Mouse (Mus musculus) ES-Bruce4 (cell line): ENCODE data around the gene Nxnl2. TPM values are rescaled to one million over a fixed set of nuclear protein-coding genes. Genes with fewer than 3 reads are reported as not detected.

Source experiments
- H3K27ac ChIP-seq: 2 replicates; pipeline ENCODE4 v1.5.1; 2012; ENCODE audit warnings: low read length, inconsistent platforms; ENCODE audit not compliant: insufficient read depth
- H3K27me3 ChIP-seq: 2 replicates; pipeline ENCODE4 v1.6.1; 2012; ENCODE audit warnings: mild to moderate bottlenecking, low read length, inconsistent platforms; ENCODE audit not compliant: control insufficient read depth, poor library complexity, insufficient read depth, severe bottlenecking
- H3K36me3 ChIP-seq: 2 replicates; pipeline ENCODE4 v1.6.1; 2012; ENCODE audit warnings: inconsistent platforms, mild to moderate bottlenecking, low read length, moderate library complexity; ENCODE audit not compliant: control insufficient read depth, poor library complexity, insufficient read depth, severe bottlenecking
- H3K4me1 ChIP-seq: one replicate; pipeline ENCODE4 v1.8.1; 2011; ENCODE audit warnings: low read length; ENCODE audit not compliant: control insufficient read depth, insufficient read depth
- H3K4me3 ChIP-seq: 2 replicates; pipeline ENCODE4 v1.5.1; 2011; ENCODE audit warnings: low read depth, mild to moderate bottlenecking, low read length
- H3K9ac ChIP-seq: 2 replicates; pipeline ENCODE4 v1.6.1; 2012; ENCODE audit warnings: low read depth, mild to moderate bottlenecking, inconsistent platforms; ENCODE audit not compliant: poor library complexity, severe bottlenecking
- H3K9me3 ChIP-seq: replicated peaks from 2 replicates; pipeline ENCODE4 v1.6.1; 2012; ENCODE audit warnings: mild to moderate bottlenecking, low read length, inconsistent platforms; ENCODE audit not compliant: control insufficient read depth, poor library complexity, insufficient read depth, severe bottlenecking
- CTCF ChIP-seq: IDR thresholded peaks from one replicate; pipeline ENCODE4 v1.8.1; 2011; ENCODE audit warnings: low read depth, low read length
- EP300 ChIP-seq: IDR thresholded peaks from 2 replicates; pipeline ENCODE4 v1.6.1; 2011; ENCODE audit warnings: low read depth, low read length; ENCODE audit not compliant: insufficient read depth
- POLR2A ChIP-seq: IDR thresholded peaks from one replicate; pipeline ENCODE4 v1.8.1; 2011; ENCODE audit warnings: low read length; ENCODE audit not compliant: insufficient read depth
- polyA plus RNA-seq: library from polyadenylated mRNA; stranded (reverse); fragments of >200 nt; gene quantifications from 2 replicates; pipeline ENCODE4 v1.2.4, GENCODE M21; 2011; ENCODE audit warnings: low read depth; ENCODE audit not compliant: missing spikeins, insufficient read depth, insufficient read length

Nxnl2 gene
- polyA plus RNA-seq, 1 experiment, result 2.6 TPM

DNA sequence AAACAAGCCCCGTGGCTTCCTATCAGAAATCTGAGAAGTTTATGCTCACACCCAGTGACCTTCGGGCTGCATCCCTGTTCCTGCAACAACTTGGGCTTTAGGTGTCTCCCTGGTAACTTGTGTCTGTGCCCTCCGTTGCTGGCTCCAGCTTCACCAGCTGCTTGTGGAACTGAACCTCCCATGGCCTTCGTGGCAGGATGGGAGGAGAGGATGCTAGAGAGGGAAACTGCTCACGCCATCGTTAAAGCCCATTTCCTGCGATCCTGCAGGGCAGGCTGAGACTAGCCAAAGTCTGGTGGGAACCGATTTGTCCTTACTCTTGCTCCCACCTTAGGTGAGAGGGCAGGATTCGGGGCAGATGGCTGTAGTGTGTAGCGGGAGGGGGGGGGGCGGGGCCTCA, 4.1 kb upstream of the Nxnl2 start:
- no peak for TF ChIP-seq POLR2A
- no peak for TF ChIP-seq CTCF
- TF ChIP-seq EP300, result no peak
- no peak overlapping the region for H3K27ac ChIP-seq

DNA sequence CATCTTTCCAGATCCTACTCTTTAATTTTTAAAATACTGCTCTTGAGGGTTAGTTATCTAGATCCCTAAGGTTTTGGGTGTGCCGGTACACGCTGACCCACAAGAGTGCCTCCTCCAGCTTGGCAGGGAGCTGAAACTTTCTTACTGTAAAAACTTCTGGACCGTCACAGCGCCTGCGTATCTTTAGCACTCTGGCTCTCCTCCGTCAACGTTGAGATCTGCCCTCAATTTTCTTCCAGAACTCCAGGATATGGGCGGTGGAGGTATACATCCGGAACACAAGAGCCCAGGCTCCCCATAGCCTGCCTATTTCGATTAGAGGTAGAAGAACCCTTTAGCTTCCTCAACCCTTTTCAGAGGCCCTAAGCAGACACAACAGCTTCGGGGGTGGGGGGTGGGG, 607 bp upstream of the Nxnl2 start:
- no peak for TF ChIP-seq EP300
- no peak for TF ChIP-seq POLR2A
- no peak for TF ChIP-seq CTCF
- H3K9me3 ChIP-seq, result no peaks in the 10 kb centered on the region
- H3K27ac ChIP-seq, result no peak overlapping the region
- peaks cover 2% of the 10 kb centered on the region for H3K4me1 ChIP-seq
- H3K27me3 ChIP-seq, result no peaks in the 10 kb centered on the region
- no peaks in the 10 kb centered on the region for H3K36me3 ChIP-seq
- H3K9ac ChIP-seq, result 0 out of 2 replicates have a peak overlapping the region, but pooled peaks have one; percentile 22
- H3K4me3 ChIP-seq, result peak overlapping the region; percentile 20; the same call in 1 of the 2 replicates

More for the DNA sequence above, 4.1 kb upstream of the Nxnl2 start:
- no peak overlapping the region for H3K9ac ChIP-seq
- no peak overlapping the region for H3K4me3 ChIP-seq
- no peaks in the 10 kb centered on the region for H3K27me3 ChIP-seq
- no peaks in the 10 kb centered on the region for H3K9me3 ChIP-seq
- H3K4me1 ChIP-seq, result peaks cover 2% of the 10 kb centered on the region
- no peaks in the 10 kb centered on the region for H3K36me3 ChIP-seq

DNA sequence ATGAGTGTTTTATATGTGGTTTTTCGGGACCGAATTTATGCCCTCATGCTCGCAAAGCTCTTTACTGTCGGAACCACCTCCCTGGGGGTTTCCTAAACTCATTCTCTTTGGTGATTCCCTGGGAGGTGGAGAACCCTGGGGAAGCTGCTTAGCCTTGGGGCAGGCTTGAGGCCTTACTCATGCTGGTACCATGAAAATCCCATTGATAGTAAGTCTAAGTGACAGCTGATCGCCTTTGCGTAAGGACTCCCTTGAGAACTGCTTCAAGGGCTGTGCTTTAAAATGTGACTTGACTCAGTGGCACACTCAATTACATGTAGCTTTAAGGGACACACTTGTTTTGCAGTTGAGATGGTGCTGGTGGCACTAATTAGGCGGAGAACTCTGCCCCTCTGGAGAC, 1.8 kb downstream of the Nxnl2 start:
- no peaks in the 10 kb centered on the region for H3K27me3 ChIP-seq

DNA sequence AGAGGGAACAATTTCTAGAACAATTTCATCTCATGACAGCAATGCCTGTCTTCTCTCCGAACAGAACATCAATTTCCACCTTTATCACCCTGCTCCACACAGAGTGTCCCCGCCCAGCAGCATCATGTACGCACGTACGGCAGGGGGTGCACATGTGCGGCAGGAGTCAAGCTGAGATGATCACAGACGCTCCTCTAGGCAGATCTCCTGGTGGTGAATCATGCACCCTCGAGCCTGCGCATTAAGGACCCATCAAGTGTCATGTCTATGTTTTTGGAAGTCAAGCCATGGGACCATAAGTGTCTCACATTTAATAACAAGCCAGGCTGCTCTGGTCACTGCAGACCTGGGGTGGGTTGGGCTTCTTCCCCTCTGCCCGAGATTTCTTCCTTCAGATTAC, 8.1 kb downstream of the Nxnl2 start:
- Histone ChIP-seq H3K4me3 (no peak overlapping the region), H3K27ac (no peak overlapping the region), H3K9me3 (no peaks in the 10 kb centered on the region), H3K9ac (no peak overlapping the region), H3K27me3 (no peaks in the 10 kb centered on the region), H3K36me3 (no peaks in the 10 kb centered on the region), H3K4me1 (no peaks in the 10 kb centered on the region)
- TF ChIP-seq EP300 (no peak), POLR2A (no peak), CTCF (no peak)

More for the DNA sequence above, 1.8 kb downstream of the Nxnl2 start:
- no peak for TF ChIP-seq EP300
- no peak for TF ChIP-seq POLR2A
- no peak for TF ChIP-seq CTCF
- no peak overlapping the region for H3K4me3 ChIP-seq
- no peaks in the 10 kb centered on the region for H3K9me3 ChIP-seq
- no peaks in the 10 kb centered on the region for H3K36me3 ChIP-seq
- H3K27ac ChIP-seq, result no peak overlapping the region
- H3K9ac ChIP-seq, result no peak overlapping the region
- H3K4me1 ChIP-seq, result no peaks in the 10 kb centered on the region

DNA sequence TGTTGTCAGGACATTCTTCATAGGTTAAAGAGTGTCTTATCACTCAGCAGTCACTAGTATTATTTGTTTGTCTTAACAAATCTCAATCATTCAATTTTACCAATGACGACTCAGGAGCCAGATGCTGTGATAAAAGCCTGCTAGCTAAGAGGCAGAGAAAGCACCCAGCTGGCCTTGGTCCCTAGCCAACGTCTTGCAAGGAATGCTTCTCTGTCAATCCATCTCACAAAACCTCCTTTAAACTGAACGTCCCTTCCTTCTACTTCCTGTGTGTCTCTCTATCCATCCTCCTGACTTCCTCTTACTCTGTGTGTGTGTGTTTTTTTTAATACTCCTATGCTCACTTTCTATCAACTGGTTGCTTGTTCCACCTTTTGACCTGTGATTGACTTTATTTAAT, 8.5 kb downstream of the Nxnl2 start:
- H3K4me1 ChIP-seq, result no peaks in the 10 kb centered on the region
- no peaks in the 10 kb centered on the region for H3K27me3 ChIP-seq
- TF ChIP-seq POLR2A (no peak), CTCF (no peak), EP300 (no peak)

DNA sequence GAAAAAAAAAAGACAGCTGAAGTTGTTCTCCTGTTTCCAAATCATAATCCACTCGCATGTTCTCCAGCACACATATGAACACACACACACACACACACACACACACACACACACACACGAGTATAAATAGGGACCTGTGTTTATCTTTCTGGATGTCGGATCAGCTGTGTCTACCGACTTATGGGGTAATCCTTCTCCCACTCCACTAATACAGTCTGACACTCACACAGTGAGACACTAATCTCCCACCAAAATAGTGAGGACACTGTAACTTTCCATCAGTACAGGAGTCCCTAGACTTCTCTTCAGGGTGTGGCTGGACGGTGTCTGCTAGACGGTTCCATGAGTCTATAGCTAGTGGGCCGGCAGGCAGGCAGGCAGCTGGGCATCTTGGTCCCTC, 11.4 kb downstream of the Nxnl2 start:
- no peaks in the 10 kb centered on the region for H3K9me3 ChIP-seq
- no peak for TF ChIP-seq EP300
- no peak for TF ChIP-seq CTCF
- TF ChIP-seq POLR2A, result no peak
- H3K9ac ChIP-seq, result no peak overlapping the region
- H3K36me3 ChIP-seq, result no peaks in the 10 kb centered on the region
- H3K27ac ChIP-seq, result no peak overlapping the region
- no peaks in the 10 kb centered on the region for H3K4me1 ChIP-seq
- H3K27me3 ChIP-seq, result no peaks in the 10 kb centered on the region
- no peak overlapping the region for H3K4me3 ChIP-seq

More for the DNA sequence above, 8.5 kb downstream of the Nxnl2 start:
- Histone ChIP-seq H3K9ac (no peak overlapping the region), H3K4me3 (no peak overlapping the region), H3K9me3 (no peaks in the 10 kb centered on the region), H3K27ac (no peak overlapping the region), H3K36me3 (no peaks in the 10 kb centered on the region)
